Mouse (Mus musculus) heart, embryonic 12.5 days (tissue): ENCODE data around the gene Lefty2. TPM values are rescaled to one million over a fixed set of nuclear protein-coding genes. Genes with fewer than 3 reads are reported as not detected.
A peak's percentile ranks its signal among the peaks of the same experiment; 100 is the strongest.

Experiments
- ATAC-seq: fragments of 200-750 bp; cut with Nextera tagmentation; 2 replicates; pipeline ENCODE4 v1.8.0; 2017; ENCODE audit warnings: moderate TSS enrichment, moderate library complexity; ENCODE audit not compliant: insufficient number of reproducible peaks, low FRiP score
- H3K27ac ChIP-seq: fragments of 300-500 bp; sonication (generic); 2 replicates; pipeline ENCODE4 v1.5.1; 2016; ENCODE audit warnings: mild to moderate bottlenecking, moderate library complexity; ENCODE audit not compliant: poor library complexity, severe bottlenecking
- H3K27me3 ChIP-seq: fragments of 300-500 bp; sonication (generic); replicated peaks from 2 replicates; pipeline ENCODE4 v1.6.1; 2016; ENCODE audit warnings: mild to moderate bottlenecking, moderate library complexity
- H3K36me3 ChIP-seq: fragments of 300-500 bp; sonication (generic); 2 replicates; pipeline ENCODE4 v1.6.1; 2016; ENCODE audit warnings: mild to moderate bottlenecking, moderate library complexity
- H3K4me1 ChIP-seq: fragments of 300-500 bp; sonication (generic); replicated peaks from 2 replicates; pipeline ENCODE4 v1.6.1; 2016; ENCODE audit warnings: mild to moderate bottlenecking
- H3K4me2 ChIP-seq: fragments of 300-500 bp; sonication (generic); 2 replicates; pipeline ENCODE4 v1.6.1; 2016; ENCODE audit warnings: mild to moderate bottlenecking, moderate library complexity
- H3K4me3 ChIP-seq: fragments of 300-500 bp; sonication (generic); 2 replicates; pipeline ENCODE4 v1.5.1; 2016; ENCODE audit warnings: mild to moderate bottlenecking
- H3K9ac ChIP-seq: fragments of 300-500 bp; sonication (generic); 2 replicates; pipeline ENCODE4 v1.6.1; 2016; ENCODE audit warnings: mild to moderate bottlenecking, moderate library complexity
- H3K9me3 ChIP-seq: fragments of 300-500 bp; sonication (generic); replicated peaks from 2 replicates; pipeline ENCODE4 v1.6.1; 2016; ENCODE audit warnings: mild to moderate bottlenecking, moderate library complexity
- WGBS: fragments of 180-500 bp; shearing (Covaris S2); methylation state at CpG from one replicate; pipeline ENCODE4 v1.1.7; 2016; 5-methylcytosine and 5-hydroxymethylcytosine counted together
- polyA plus RNA-seq: library from polyadenylated mRNA; unstranded; fragments of >200 nt; fragmentation: Nextera tagmentation; extraction: Ambion mirVana; gene quantifications from 2 replicates; pipeline ENCODE4 v1.2.1, GENCODE M21; 2016

Lefty2 gene
- polyA plus RNA-seq, 1 experiment from 2014 or later: 0.15 TPM

- Histone ChIP-seq H3K4me1 (peaks cover 47% of the 10 kb centered on the region), H3K9me3 (no peaks in the 10 kb centered on the region), H3K4me3 (no peak overlapping the region), H3K9ac (no peak overlapping the region), H3K36me3 (peaks cover 28% of the 10 kb centered on the region), H3K4me2 (no peak overlapping the region), H3K27me3 (no peaks in the 10 kb centered on the region; the same call in 1 of the 2 replicates), H3K27ac (no peak overlapping the region)
- WGBS: 77% methylated on average over 4 of the region's 4 CpGs
- ATAC-seq: no peak
Observed at GRCm38 (mm10) chr1:180944553-180944952, 51.6 kb downstream of the Lefty2 start.

GRCm38 (mm10) chr1:180945001-180945980, 52.4 kb downstream of the Lefty2 start:
- Histone ChIP-seq H3K4me3 (peak overlapping the region; percentile 2; the same call in 1 of the 2 replicates), H3K4me2 (peak overlapping the region; percentile 42), H3K9me3 (no peaks in the 10 kb centered on the region), H3K27ac (peak overlapping the region; percentile 25), H3K27me3 (no peaks in the 10 kb centered on the region; the same call in 1 of the 2 replicates), H3K9ac (peak overlapping the region; percentile 3; the same call in 1 of the 2 replicates), H3K4me1 (peaks cover 47% of the 10 kb centered on the region), H3K36me3 (peaks cover 36% of the 10 kb centered on the region)
- WGBS: 22% methylated on average over 20 of the region's 20 CpGs
- ATAC-seq: peak; percentile 58; the same call in 1 of the 2 replicates

GRCm38 (mm10) chr1:180946448-180946847, 53.5 kb downstream of the Lefty2 start:
- H3K9ac ChIP-seq: no peak overlapping the region
- H3K4me3 ChIP-seq: no peak overlapping the region
- H3K9me3 ChIP-seq: 0 out of 2 replicates have a peak, but pooled peaks cover 4% of the 10 kb centered on the region
- 87% methylated on average over 6 of the region's 6 CpGs for WGBS
- H3K4me1 ChIP-seq: peaks cover 41% of the 10 kb centered on the region
- ATAC-seq: no peak
- no peak overlapping the region for H3K4me2 ChIP-seq
- H3K27ac ChIP-seq: no peak overlapping the region
- H3K27me3 ChIP-seq: no peaks in the 10 kb centered on the region
- peaks cover 40% of the 10 kb centered on the region for H3K36me3 ChIP-seq

Other genes starting within 250 kb of the Lefty2 start
- gene Mixl1, start 196.1 kb upstream of the Lefty2 start, polyA plus RNA-seq: not detected in 2 replicates
- 29.2 and 29.7 TPM in 2 replicates for gene Acbd3, start 167.1 kb upstream of the Lefty2 start, polyA plus RNA-seq
- gene H3f3a, start 79.2 kb upstream of the Lefty2 start, polyA plus RNA-seq: 1,616 and 1,670 TPM in 2 replicates
- 30.7 and 32.3 TPM in 2 replicates for gene Sde2, start 42.0 kb upstream of the Lefty2 start, polyA plus RNA-seq
- 52.2 and 58.2 TPM in 2 replicates for gene Pycr2, start 11.2 kb downstream of the Lefty2 start, polyA plus RNA-seq
- 1.00 and 1.1 TPM in 2 replicates for gene Lefty1, start 41.9 kb downstream of the Lefty2 start, polyA plus RNA-seq
- 10.2 and 10.6 TPM in 2 replicates for gene Tmem63a, start 49.2 kb downstream of the Lefty2 start, polyA plus RNA-seq
- 5.0 and 5.1 TPM in 2 replicates for gene Ephx1, start 127.8 kb downstream of the Lefty2 start, polyA plus RNA-seq
- not detected in 2 replicates for gene 9130409I23Rik, start 158.1 kb downstream of the Lefty2 start, polyA plus RNA-seq